Mouse (Mus musculus) natural killer cell, adult 2 months (primary cell): Measurements from ENCODE around the gene 9330161L09Rik.

Experiments used
- DNase-seq, 2 experiments: peaks; one replicate each; pipeline ENCODE4 v3.0.0; 2022; ENCODE audit warnings: low spot score in 2 of 2

The 9330161L09Rik gene

DNA sequence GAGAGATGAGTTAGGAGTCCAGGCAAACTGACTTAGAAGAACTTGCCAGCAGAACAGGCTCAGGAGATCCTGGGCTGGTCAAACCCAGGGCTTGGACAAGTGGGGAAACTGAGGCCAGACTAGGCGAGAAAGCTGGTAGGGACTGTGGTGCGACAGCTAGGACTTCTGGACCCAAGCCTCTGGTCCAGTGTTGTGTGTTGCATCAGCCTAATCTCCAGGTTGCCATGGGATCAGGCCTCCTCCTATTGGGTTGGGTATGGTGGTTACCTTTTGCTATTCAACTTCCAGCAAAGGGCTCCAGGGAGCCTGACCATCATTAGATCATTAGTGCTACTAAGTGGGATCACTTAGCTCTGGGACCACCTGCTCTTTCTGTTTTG is 18.3 kb downstream of the 9330161L09Rik start:
- DNase-seq, result no peak

DNA sequence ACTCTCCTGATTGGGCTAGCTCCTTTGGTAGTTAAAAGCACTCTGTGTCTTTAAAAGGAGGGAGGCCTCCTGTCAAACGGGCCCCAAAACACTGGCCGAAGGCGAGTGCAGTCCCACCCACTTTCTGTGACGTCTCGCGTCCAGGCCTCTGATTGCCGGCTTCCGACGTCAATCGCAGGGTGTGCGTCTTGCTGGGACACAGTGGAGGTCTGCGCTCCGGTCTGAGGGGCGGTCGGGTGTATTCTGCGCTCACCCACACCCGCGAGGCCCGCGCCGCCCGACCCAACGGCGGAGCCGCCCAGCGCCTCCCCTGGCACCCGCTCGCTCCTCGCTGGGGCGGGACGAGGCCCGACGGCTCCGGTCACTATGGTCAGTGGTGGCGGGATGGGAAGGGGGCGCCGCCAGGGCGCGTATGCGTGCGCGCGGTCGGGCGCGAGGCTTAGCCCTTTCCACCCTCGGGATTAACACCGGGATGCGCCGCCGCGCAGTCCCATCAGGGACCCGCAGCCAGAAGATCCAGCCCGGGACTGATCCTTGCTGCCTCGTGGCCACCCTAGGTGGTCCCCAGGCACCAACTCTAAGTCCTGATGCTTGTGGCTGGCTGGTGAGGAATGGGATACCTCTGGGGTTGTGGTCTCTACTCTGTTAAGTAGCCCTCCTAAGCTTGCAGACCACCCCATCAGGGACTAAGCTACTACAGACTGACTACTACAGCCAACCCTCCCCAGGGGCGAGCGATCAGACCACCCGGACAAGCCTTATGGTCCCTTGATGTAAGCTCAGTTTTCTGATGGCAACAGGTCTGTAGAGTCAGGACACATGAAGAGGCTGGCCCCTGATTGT is 18.9 kb downstream of the 9330161L09Rik start, which contains the start of gene Otub2:
Gene Otub2, plus strand, starts transcription at position 178 of the 843 bp plus-strand sequence.
- peak; percentile 91 to 94 for DNase-seq

DNA sequence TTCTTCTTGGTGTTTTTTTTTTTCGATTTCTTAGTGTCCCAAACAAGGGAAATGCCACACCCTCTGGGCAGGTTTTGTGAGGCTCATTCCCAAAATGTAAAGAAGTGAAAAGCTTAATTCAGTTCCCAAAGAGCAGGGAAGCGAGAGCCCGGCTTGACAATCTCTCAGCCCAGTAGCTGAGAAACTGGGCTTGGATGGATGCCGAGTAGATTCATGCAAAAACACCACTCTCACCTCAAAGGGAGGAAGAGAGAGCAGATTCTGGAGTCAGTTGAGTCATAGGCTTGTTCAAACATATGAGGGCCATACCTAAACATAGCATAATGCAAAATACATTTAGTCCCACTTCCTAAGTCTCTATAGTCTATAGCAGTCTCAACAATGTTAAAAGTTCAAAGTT is 27.4 kb downstream of the 9330161L09Rik start:
- DNase-seq, result no peak

DNA sequence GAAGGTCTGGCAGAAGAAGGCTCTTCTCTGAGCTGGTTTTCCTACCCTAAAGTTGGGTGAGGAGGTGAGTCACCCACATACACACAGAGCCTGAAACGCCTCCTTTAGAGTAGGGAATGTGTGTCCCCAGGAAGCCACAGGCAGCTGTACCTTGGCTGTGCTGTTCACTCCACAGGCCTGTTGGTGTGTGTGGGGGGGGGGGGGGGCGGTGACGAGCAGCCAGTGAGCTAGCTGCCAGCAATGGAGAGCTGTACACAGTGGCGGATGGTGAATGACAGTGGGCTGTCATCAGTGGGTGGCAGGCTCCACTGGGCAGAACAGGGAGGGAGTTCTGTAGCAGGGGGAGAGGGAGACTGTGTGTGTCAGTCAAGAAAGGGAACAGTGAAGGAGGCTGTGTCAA is 30.8 kb downstream of the 9330161L09Rik start:
- no peak for DNase-seq

DNA sequence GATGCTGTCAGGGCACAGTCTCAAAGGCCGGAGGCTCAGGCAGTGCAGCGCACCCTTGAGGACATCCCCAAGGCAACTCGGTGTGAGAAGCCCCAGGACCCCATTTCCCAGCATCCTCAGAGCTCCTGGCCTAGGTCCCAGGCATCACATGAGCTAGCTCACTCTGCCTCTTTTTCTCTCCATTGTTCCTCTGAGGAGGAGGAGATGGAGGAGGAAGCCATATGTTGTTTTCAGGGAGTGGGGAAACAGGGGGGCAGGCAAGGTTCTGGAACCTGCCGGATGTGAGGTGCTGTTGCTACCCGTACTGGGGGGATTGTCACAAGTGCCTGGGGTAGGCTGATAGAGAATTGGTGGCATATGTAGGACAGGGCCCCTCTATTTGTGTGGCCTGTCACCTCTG is 31.5 kb downstream of the 9330161L09Rik start:
- no peak for DNase-seq

DNA sequence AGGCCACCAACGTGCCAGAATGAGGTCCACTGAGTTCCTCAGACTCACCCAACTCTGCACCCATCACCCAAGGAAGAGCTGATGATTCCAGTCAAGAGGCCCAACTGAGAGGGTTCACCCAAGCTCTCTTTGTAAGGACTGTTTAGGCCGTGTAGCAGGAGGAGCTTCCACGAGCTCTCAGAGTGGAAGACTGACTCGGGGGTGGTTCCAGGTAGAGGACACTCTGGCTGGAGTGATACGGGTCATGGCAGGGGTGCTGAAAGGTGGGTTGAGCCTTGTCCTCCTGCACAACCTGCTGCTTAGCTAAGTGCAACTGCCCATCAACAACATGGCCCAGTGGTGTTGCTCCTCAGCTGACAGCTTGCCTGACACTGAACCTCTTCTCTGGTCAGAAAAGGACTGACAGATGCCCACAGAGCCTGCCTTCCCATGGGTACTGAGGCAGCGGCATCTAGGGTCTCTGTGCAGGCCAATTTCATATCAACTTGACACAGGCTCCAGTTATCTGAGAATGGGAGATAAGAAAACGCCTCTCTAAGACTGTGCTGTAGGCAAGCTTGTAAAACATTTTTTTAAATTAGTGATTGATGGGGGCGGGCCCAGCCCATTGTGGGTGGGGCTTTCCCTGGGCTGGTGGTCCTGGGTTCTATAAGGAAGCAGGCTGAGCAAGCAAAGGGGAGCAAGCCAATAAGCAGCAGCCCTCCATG is 33.9 kb downstream of the 9330161L09Rik start:
- no peak for DNase-seq

DNA sequence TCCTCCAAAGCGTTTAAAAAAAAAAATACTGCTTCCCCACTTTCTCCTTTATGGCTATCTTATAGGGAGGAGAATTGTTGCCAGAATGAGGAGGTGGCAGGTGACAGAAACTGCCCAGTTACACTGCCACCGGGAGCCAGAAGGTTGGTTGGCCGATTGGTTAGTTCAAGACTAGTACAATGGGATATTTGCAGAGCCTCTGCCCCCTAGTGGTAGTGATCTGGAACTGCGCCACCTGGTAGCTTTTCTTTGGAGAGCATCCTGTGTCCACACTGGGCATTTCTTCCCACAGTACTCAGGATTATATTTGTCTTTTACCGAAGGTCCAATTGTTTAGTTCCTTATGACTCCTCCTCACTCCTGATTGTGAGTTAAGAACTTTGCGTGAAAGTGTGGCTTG is 35.9 kb downstream of the 9330161L09Rik start:
- peak; percentile 34 to 60 for DNase-seq

DNA sequence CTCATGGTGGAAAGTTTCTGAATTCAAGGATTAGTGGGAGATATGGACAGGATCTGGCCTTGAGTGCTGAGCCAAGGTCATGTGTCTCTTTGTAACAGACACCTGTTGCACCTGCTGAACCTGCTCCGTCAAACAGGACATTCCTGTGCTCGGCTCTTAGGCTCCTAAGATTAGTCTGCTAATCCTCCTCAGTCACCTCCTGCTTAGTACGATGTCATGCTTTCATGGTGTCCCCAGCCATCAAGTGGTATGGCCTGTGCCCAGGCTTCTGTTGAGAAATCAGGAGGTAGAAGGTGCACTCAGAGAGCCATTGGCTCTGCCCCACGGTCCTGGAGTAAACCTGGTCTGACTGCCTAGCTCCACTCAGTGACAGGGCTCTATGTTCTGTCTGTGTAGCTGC is 36.8 kb downstream of the 9330161L09Rik start:
- DNase-seq, result no peak

DNA sequence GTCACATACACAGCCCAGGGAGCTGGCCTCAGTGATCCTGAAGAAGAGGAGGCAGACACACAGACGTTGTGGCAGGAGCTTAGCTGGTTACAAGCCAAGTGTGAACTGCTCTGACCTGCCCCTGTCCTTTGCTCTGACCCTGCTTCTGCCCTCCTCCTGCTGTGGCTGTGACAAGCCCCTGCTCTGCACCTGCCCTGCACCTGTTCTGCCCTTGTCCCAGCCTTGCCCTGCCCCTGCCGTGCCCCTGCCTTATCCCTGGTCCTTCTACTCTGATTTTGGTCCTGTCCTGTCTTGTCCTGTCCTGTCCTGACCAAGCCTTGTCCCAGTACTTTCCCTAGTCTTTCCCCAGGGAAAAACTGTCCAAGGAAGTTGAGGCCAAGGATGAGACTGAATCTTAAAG is 38.8 kb downstream of the 9330161L09Rik start:
- DNase-seq, result no peak

DNA sequence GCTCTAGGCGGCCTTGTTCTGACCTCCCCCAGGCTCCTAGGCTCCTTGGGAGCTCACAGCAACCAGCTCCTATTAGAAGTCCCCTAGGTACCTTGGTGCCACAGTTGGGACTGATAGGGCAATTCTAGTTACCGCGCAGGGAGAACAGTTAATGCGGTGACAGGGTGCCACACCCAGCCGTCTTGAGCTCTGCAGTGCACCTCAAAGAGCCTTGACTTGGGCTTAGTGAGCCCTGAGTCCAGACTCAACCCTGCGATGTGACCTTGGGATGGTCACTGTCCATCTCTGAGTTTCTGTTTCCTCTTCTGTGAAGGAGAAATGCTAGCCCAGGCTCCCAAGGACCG is 39.3 kb downstream of the 9330161L09Rik start:
- no peak for DNase-seq

DNA sequence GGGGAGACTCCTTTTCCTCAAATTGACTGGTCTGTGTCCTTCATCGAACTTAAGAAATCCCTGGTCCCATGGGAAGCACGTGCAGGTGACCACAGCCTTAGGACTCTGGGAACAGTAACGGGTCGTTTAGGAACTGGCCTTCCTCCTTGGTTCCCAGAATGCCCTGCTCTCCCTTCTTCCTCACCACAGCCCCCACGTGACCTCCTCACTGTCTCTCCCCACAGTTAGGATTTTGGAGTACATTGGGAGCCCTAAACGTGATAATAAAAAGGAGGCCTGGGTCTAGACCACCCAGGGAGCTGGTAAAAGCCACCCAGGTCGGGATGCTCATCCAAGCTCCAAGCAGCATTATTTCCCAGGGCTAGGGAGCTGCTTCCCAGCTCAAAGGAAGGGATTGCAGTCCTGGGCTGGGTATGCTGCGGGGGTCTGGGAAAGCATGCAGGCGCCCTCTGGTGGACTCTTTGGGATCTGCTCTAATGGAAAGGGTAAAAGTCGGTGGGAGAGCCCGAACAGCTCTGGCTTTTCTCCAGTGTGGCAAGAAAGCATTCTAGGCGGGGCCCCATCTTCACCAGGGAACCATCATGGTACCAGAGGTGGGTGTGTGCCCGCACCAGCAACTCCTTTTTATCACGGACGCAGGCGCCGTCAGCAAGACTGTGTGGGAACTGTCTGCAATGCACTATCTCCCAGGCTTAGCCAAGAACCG is 39.8 kb downstream of the 9330161L09Rik start:
- DNase-seq, result peak; percentile 25 to 65

DNA sequence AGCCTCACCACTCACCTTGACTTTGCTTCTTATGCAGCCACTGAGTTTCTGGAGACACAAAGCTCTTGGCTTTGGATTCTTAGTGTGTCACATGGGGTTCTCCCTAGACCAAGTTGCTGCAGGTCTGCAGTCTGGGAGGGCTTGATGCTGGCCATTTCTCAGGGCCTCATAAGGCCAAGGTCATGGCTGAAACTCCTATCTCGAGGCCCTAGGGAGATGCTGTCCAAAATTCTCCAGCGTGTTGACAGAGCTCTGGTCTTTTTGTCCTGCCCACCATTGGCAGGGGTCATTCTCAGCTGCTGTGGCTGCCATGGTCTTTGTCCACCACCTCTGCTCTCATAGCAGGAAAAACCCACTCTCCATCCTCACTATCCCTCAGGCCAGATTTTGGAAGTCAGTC is 40.4 kb downstream of the 9330161L09Rik start:
- no peak for DNase-seq

DNA sequence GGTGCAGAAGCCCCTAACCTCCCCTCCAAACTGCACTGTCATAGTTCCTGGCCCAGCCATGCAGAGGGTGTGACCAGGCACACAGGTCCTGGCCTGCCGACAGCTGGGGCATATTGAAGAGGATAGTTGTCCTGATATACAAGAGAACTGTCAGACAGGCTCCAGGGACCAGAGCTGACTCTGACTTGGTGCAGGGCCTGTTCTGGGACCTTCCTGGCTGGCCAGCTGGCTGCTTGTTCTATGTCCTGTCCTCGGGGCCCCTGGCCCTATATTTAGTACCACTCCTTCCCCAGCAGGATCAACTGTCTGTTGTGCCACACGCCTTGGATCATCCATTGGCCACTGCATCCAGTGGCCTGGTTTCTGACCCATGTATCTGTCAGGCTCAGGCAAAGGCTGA is 45.3 kb downstream of the 9330161L09Rik start:
- no peak for DNase-seq

DNA sequence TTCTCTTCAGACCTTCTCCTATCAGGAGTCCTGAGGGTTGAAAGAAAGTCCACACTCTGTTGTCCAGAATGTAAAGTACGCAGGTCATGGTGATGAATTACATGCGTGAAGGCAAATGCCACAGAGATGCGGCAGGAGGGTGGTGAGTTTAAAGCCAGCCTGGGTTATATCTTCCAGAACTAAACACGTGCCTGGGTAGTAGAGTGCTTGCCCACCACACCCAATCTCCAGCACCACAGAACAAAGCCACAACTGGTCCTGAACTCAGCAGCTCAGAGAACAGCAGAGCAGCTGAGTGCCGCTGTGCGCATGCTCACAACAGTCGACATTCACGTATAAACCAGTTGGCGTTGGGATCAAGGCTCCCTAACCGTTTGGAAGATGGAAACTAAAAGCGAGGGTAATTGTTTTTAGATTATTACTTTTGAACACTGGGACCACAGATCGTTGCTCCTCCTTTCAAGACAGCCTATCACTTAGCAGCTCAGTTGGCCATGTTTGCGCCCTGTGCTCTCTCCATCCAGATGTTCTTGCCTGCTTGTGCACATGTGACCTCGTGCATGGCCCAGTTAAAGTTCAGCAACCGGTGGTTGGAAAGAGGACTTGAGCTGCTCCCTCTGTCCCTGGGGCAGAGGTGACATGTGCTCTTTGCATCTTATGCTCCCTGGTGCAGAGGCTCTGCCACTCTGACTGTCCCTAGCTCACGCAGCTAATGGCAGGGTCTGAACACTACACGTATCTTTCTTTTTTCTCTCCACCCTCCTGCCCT is 45.9 kb downstream of the 9330161L09Rik start:
- DNase-seq, result no peak

DNA sequence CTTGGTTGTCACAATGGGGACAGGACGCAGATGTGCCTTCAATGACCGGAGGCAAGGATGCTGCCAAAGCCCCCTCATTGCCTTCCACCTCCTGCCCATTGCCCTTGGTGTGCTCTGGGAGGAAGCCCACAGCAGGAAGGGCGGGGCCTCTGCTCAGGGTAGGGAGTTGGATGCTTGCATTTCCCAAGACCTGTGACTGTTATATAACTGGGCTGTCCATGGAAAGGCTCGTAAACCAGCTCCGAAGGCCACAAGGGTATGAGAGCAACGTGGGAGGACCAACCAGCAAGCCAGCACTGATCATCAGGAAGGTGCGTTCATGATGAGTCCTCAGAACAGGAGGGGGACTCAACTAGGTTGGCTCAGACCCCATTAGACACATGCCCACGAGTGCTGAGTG is 46.8 kb downstream of the 9330161L09Rik start:
- no peak for DNase-seq

DNA sequence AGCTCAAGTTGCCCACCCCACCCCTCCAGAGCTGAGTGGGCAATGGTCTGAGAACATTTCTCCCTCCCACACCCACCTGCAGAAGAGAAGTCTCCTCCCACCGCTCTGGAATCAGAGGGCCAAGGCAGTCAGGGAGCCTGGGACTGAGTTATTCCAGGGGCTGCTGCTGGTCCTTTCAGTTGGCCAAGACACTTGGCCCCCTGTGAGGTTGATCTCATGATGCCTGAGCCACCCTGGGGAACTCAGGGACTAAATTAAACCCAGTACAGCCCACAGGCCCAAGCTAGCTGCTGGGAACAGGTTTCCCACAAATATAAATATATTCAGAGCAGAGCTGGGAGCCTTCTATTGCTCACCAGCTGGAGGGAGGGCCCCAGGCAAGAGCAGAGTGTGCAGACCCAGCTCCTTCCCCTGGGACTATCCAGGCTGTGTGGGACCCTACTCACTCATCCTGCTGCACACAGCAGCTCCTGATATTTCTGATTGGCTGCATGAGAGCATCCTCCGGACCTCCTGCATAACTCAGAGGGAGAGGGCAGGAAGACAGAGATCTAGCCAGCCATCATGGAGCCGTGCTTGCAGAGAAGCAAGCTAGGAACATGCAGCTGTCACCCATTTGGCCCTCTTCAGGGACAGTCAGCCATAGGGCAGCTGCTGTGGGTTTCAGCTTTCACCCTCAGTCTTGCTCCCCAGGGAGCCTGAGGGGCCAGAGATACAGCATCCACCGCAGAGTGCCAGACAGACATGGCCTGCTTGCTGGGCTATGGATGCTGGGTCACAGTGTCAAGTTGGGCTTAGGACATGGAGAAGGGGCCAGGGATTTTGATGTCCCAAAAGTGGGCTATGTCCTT is 48.4 kb downstream of the 9330161L09Rik start:
- DNase-seq, result no peak

DNA sequence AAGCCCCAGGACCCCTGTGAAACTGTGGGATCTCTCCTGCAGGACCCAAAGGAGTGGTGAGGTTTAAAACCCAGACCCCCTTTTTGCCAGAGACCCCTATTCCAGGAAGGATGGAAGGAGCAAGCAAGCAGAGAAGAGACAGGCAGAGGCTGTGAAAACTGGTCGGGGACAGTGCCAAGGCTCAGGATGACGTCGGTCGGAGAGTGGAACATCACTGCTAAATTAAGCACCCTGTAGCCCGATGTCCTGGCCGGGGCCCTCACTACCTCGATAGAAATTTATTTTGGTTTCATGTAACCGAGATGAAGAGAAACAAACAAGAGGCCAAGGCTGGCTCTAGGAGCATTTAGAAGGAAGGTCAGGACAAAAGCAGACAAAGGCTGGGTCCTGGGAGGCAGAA is 49.4 kb downstream of the 9330161L09Rik start:
- DNase-seq, result no peak
